Mouse (Mus musculus): ENCODE measurements around the gene Clnk. TPM values are rescaled to one million over a fixed set of nuclear protein-coding genes. Genes with fewer than 3 reads are reported as not detected.

Clnk gene
- polyA plus RNA-seq, 1 experiment: not detected

- no peaks in the 10 kb centered on the region for H3K9me3 ChIP-seq (ENCODE audit: control insufficient read depth, low read length)
- no peaks in the 10 kb centered on the region for H3K36me3 ChIP-seq (ENCODE audit: control insufficient read depth)
- no peak for TF ChIP-seq TAL1 (IDR thresholded peaks at IDR 0.05; ENCODE audit: low read length)
- no peak for TF ChIP-seq GATA1 (IDR thresholded peaks at IDR 0.05; ENCODE audit: low read length)
- H3K27me3 ChIP-seq (ENCODE audit: control insufficient read depth): no peaks in the 10 kb centered on the region
- H3K4me3 ChIP-seq (replicated peaks): no peak overlapping the region
- H3K4me1 ChIP-seq (ENCODE audit: control insufficient read depth): no peaks in the 10 kb centered on the region
Observed at GRCm38 (mm10) chr5:38707364-38708075, 169.1 kb downstream of the Clnk start.

- Histone ChIP-seq H3K4me1 (ENCODE audit: control insufficient read depth) (no peaks in the 10 kb centered on the region), H3K4me3 (replicated peaks) (no peak overlapping the region), H3K36me3 (ENCODE audit: control insufficient read depth) (no peaks in the 10 kb centered on the region), H3K9me3 (ENCODE audit: control insufficient read depth, low read length) (no peaks in the 10 kb centered on the region), H3K27me3 (ENCODE audit: control insufficient read depth) (no peaks in the 10 kb centered on the region)
- TF ChIP-seq TAL1 (IDR thresholded peaks at IDR 0.05; ENCODE audit: low read length) (no peak), GATA1 (IDR thresholded peaks at IDR 0.05; ENCODE audit: low read length) (no peak)
Observed at GRCm38 (mm10) chr5:38702941-38703340, 173.7 kb downstream of the Clnk start.

- Histone ChIP-seq H3K9me3 (ENCODE audit: control insufficient read depth, low read length) (no peaks in the 10 kb centered on the region), H3K36me3 (ENCODE audit: control insufficient read depth) (no peaks in the 10 kb centered on the region), H3K4me3 (replicated peaks) (no peak overlapping the region), H3K4me1 (ENCODE audit: control insufficient read depth) (no peaks in the 10 kb centered on the region), H3K27me3 (ENCODE audit: control insufficient read depth) (no peaks in the 10 kb centered on the region)
- no peak for TF ChIP-seq TAL1 (IDR thresholded peaks at IDR 0.05; ENCODE audit: low read length)
- no peak for TF ChIP-seq GATA1 (IDR thresholded peaks at IDR 0.05; ENCODE audit: low read length)
Observed at GRCm38 (mm10) chr5:38702091-38702490, 174.5 kb downstream of the Clnk start.

GRCm38 (mm10) chr5:38698466-38698865, 178.1 kb downstream of the Clnk start:
- Histone ChIP-seq H3K4me1 (ENCODE audit: control insufficient read depth) (no peaks in the 10 kb centered on the region), H3K27me3 (ENCODE audit: control insufficient read depth) (no peaks in the 10 kb centered on the region), H3K9me3 (ENCODE audit: control insufficient read depth, low read length) (no peaks in the 10 kb centered on the region), H3K36me3 (ENCODE audit: control insufficient read depth) (no peaks in the 10 kb centered on the region), H3K4me3 (replicated peaks) (no peak overlapping the region)
- no peak for TF ChIP-seq TAL1 (IDR thresholded peaks at IDR 0.05; ENCODE audit: low read length)
- TF ChIP-seq GATA1 (IDR thresholded peaks at IDR 0.05; ENCODE audit: low read length): no peak

GRCm38 (mm10) chr5:38698046-38698445, 178.6 kb downstream of the Clnk start:
- TF ChIP-seq GATA1 (IDR thresholded peaks at IDR 0.05; ENCODE audit: low read length) (no peak), TAL1 (IDR thresholded peaks at IDR 0.05; ENCODE audit: low read length) (no peak)
- Histone ChIP-seq H3K4me3 (replicated peaks) (no peak overlapping the region), H3K27me3 (ENCODE audit: control insufficient read depth) (no peaks in the 10 kb centered on the region), H3K9me3 (ENCODE audit: control insufficient read depth, low read length) (no peaks in the 10 kb centered on the region), H3K36me3 (ENCODE audit: control insufficient read depth) (no peaks in the 10 kb centered on the region), H3K4me1 (ENCODE audit: control insufficient read depth) (no peaks in the 10 kb centered on the region)

GRCm38 (mm10) chr5:38696616-38697375, 179.8 kb downstream of the Clnk start:
- Histone ChIP-seq H3K4me1 (ENCODE audit: control insufficient read depth) (no peaks in the 10 kb centered on the region), H3K4me3 (replicated peaks) (no peak overlapping the region), H3K27me3 (ENCODE audit: control insufficient read depth) (no peaks in the 10 kb centered on the region), H3K9me3 (ENCODE audit: control insufficient read depth, low read length) (no peaks in the 10 kb centered on the region), H3K36me3 (ENCODE audit: control insufficient read depth) (no peaks in the 10 kb centered on the region)
- no peak for TF ChIP-seq TAL1 (IDR thresholded peaks at IDR 0.05; ENCODE audit: low read length)
- no peak for TF ChIP-seq GATA1 (IDR thresholded peaks at IDR 0.05; ENCODE audit: low read length)

- no peaks in the 10 kb centered on the region for H3K36me3 ChIP-seq (ENCODE audit: control insufficient read depth)
- H3K27me3 ChIP-seq (ENCODE audit: control insufficient read depth): no peaks in the 10 kb centered on the region
- no peaks in the 10 kb centered on the region for H3K4me1 ChIP-seq (ENCODE audit: control insufficient read depth)
- TF ChIP-seq GATA1 (IDR thresholded peaks at IDR 0.05; ENCODE audit: low read length) (no peak), TAL1 (IDR thresholded peaks at IDR 0.05; ENCODE audit: low read length) (no peak)
- no peak overlapping the region for H3K4me3 ChIP-seq (replicated peaks)
- H3K9me3 ChIP-seq (ENCODE audit: control insufficient read depth, low read length): no peaks in the 10 kb centered on the region
Observed at GRCm38 (mm10) chr5:38692859-38693258, 183.8 kb downstream of the Clnk start.

GRCm38 (mm10) chr5:38689186-38689585, 187.4 kb downstream of the Clnk start:
- H3K4me3 ChIP-seq (replicated peaks): no peak overlapping the region
- H3K9me3 ChIP-seq (ENCODE audit: control insufficient read depth, low read length): no peaks in the 10 kb centered on the region
- TF ChIP-seq GATA1 (IDR thresholded peaks at IDR 0.05; ENCODE audit: low read length) (no peak), TAL1 (IDR thresholded peaks at IDR 0.05; ENCODE audit: low read length) (no peak)
- peaks cover 9% of the 10 kb centered on the region for H3K27me3 ChIP-seq (ENCODE audit: control insufficient read depth)
- H3K4me1 ChIP-seq (ENCODE audit: control insufficient read depth): peaks cover 4% of the 10 kb centered on the region
- no peaks in the 10 kb centered on the region for H3K36me3 ChIP-seq (ENCODE audit: control insufficient read depth)

GRCm38 (mm10) chr5:38687694-38688093, 188.9 kb downstream of the Clnk start:
- H3K36me3 ChIP-seq (ENCODE audit: control insufficient read depth): no peaks in the 10 kb centered on the region
- no peaks in the 10 kb centered on the region for H3K9me3 ChIP-seq (ENCODE audit: control insufficient read depth, low read length)
- no peak overlapping the region for H3K4me3 ChIP-seq (replicated peaks)
- H3K4me1 ChIP-seq (ENCODE audit: control insufficient read depth): peaks cover 7% of the 10 kb centered on the region
- peaks cover 13% of the 10 kb centered on the region for H3K27me3 ChIP-seq (ENCODE audit: control insufficient read depth)
- TF ChIP-seq TAL1 (IDR thresholded peaks at IDR 0.05; ENCODE audit: low read length): no peak
- TF ChIP-seq GATA1 (IDR thresholded peaks at IDR 0.05; ENCODE audit: low read length): no peak

All from erythroblast, embryonic 14.5 days (primary cell).